Mouse (Mus musculus) gonadal fat pad, adult 2 months (tissue): ENCODE data around the gene Gabbr2. TPM values are rescaled to one million over a fixed set of nuclear protein-coding genes. Genes with fewer than 3 reads are reported as not detected.

ENCODE experiments used
- DNase-seq: peaks from one replicate; pipeline ENCODE4 v3.0.0-alpha.2; 2012; ENCODE audit warnings: low read depth
- polyA plus RNA-seq: library from polyadenylated mRNA; depleted of rRNA; stranded (reverse); fragments of >200 nt; gene quantifications from 2 replicates; pipeline ENCODE4 v1.2.3, GENCODE M21; 2012

The Gabbr2 gene
- polyA plus RNA-seq, 1 experiment: 0.38 TPM

DNA sequence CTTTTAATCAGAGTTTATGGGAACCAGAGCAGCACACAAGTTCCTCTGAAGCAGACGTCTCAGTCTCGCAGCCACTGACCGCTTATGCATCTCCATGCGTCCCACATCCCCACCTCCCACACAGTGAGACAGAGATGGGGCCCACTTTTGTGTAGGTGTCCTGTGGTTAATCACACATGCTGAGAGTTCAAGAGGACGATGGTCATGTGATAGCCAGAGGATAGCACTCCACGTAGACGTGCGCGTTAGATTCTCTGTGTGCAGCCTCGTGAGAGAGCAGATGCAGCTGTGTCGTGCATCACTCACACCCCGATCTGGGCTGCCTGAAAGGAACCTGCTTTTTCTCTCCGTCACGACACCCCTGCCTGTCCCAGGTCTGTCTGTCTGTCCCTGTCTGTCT lies 167.9 kb downstream of the Gabbr2 start:
- DNase-seq: no peak

DNA sequence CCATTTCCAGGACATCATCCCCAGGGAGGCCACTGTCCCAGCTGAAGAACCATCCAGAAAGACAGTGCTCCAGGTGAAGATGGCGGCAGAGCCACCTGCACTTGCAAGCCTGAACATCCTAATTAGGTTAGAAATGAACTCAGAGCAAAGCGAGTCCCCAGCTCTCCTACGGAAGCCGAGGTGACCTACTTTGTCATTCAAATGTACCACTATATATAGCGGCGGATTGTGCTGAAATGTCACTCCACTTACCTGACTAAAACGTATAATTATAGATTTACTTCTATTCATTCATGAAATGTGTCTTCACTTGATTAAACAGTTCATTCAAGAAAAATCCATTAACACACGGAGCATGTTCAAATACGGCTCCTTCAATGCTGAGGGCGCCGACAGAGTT lies 170.0 kb downstream of the Gabbr2 start:
- DNase-seq: no peak

DNA sequence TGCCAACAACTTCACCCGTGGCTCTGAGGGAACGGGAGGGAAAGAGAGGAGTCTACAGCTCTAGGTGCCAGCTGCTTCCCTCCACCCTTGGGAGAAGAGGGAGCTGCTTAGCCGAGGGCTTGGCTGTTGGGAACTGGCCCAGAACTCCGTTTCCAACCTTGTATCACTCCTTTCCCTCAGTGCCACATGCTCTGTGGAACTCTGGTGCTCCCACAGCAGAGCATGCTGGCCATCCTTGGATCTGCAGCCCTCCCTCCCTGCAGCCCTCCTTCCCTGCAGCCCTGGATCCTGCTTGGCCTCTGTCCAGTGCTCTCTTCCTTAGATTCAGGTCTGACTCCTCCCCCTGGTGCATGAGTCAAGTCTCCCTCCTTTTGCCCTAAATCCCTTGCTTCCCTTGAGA lies 176.7 kb downstream of the Gabbr2 start:
- no peak for DNase-seq

DNA sequence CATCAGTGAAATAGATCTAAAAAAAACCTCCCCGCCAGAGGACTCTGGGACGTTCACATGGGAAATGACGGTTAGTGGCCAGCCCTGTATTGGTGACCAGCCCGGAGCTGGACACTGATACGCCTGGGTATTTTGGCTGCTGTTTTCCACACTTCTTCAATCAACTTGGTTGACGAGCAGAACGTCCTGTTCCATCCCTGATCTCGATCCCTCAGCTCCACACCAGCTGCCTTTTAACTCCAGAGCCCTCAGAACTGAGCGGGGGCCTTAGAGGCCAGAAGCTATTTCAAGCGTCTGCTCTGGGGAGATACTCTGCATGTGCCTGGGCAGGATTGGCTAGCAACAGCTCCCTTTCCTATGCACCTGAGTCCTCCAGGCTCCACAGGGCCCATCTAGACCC lies 177.4 kb downstream of the Gabbr2 start:
- no peak for DNase-seq

DNA sequence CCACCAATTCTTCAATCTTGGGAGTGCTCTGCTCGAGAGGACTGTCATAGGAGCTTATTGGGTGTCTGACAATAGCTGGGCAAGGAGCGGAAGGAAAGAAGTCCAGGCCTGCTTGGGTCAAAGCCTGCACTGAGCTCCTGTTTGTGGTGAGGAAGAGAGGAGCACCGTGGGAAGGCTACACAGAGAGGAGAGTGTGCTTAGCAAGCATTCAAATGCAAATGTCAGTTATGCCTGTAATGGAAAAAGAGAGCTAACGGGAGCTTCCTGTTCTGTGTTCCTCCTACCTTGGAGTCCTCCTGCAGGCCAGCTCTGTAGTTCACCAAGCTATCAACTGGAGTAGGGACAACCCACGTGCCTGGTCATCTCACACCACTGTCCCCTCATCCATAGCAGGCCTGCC lies 180.5 kb downstream of the Gabbr2 start:
- DNase-seq: no peak

DNA sequence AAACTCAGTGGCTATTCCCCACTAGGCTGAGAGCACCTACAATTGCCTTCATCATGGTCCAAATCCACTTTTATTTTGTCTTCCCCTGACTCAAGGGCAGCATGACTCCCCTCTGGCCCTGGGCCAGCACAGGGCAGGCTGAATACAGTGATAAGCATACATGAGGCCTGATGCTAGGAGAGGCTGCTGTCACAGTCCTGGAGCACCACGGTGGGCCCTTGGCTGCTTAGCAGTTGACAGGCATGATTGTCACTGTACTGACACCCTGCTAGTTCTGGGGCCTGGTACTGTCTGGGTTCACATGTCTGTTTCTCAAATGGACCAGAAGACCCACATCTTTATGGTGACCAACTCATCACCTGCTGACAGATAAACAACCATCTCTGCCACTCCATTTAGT lies 184.8 kb downstream of the Gabbr2 start:
- DNase-seq: no peak

DNA sequence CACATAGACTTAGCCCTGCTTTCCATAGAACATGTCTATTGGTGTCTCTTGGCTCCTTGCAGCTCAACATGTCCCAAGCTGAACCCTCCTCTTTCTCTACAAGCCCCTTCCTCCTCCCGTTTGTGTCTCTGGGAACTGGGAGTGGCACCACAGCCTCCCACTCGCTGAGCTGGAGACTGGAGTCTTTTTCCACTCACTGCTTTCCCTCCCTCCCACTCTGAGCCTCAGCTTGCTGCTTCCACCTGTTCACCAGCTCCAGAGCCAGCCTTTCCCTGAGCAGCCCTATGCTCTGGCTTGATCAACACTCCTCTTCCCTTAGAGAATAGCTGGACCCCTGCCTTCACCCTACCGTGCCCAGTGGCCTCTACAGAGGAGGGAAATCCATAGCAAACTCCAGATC lies 185.8 kb downstream of the Gabbr2 start:
- DNase-seq: no peak

DNA sequence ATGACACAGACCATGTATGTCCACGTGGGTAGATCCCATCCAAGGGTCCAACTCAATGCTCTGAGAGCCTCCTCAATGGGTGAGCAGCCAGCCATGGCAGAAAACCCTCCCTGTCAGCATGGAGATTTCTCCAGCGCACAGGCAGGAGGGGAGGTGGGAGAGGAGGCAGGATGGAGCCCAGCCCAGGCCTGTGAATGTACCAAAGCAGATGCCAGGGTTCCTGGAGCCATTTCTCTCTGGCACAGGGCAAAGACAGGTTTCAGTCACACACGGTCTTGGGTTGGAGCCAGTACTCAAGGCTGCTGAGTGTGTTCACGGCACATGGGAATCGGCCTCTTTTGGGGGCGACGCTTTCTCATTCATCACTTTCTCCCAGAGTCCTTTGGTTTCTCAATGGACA lies 189.3 kb downstream of the Gabbr2 start:
- DNase-seq: no peak

DNA sequence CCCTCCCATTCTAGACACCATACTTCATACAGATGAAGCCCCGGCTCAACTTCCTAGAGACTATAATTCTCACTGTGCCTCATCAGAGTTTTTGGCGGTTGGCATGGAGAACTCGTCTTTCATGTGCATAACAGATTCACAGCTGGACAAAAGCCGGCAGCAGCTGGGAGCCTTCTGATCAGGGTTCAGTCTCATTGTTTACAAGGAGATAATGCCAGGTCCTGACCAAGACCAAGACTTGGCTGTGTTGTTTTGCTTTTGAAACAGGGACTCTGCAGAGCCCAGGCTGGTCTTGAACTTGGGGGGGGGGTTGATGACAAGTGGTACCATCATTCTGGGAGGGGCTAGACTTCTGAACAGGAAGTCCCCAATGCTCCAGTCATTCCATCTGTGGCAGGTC lies 191.8 kb downstream of the Gabbr2 start:
- DNase-seq: no peak

DNA sequence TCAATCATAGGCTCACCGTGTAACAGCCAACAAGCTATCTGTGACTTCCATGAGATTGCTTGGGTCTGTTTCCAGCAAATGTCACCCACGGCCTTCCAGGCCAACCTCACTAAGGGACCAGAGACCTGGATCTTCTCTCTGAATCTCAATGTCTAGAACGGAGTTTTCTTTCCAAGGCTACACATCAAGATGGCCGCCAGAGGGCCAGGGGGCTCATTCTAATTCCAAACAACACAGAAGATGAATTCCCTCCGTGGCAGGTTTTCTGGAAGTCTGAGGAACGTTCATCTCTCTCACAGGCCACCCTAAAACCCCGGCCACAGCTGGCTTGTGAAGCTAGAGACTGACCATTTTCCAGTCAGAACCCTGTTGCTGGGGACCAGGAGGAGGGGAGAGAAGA lies 196.0 kb downstream of the Gabbr2 start:
- no peak for DNase-seq

DNA sequence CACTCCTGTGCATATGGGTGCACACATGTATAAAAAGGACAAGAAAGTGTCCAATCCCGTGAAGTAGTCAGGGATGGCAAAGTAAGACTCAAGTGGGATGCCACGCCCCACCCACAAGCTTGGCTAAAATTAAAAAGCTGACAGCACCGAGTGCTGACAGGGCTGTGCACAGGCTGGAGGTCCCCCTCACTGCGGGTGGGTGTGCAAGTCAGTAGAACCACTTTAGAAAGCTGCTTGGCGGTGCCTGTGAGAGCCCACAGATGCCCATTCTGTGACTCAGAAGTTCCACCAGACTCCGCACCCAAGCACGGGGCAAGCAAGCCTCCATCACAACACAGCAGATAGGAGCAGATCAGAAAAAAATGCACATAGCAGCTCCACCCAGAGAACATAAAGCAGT lies 197.1 kb downstream of the Gabbr2 start:
- DNase-seq: no peak

DNA sequence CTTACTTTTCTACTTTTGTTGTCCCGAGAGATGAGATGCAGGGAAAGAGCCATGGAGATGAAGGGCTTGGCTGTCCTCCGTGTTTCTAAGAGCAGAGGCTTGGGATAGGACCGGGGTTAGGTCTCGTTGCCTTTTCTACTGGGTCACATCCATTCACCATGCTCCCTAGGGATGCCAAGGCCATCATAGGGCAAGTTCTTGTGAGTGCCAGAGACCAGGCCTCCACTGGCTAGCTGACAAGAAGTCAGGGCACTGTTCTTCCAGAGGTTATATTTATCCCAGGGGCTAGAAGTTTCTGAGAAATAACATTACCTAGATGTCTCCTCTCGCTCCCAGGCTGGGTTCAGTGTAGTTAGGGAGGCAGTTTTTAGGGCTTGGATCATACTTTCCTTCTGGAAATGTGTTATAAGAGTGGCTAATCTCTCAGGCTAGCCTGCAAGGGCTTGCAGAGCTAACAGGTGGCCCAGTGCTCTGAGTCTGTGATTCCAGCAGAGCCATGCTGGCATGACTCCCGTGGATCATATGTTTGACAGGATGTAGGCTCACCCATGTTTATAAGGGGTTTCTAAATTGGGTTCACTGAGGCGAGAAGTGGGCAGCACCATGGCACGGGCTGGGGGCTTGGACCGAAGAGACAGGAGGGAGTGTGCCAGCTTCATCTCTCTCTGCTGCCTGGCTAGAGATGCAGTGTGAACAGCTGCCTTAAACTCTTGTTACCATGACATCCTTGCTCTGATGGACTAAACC lies 199.2 kb downstream of the Gabbr2 start:
- no peak for DNase-seq

DNA sequence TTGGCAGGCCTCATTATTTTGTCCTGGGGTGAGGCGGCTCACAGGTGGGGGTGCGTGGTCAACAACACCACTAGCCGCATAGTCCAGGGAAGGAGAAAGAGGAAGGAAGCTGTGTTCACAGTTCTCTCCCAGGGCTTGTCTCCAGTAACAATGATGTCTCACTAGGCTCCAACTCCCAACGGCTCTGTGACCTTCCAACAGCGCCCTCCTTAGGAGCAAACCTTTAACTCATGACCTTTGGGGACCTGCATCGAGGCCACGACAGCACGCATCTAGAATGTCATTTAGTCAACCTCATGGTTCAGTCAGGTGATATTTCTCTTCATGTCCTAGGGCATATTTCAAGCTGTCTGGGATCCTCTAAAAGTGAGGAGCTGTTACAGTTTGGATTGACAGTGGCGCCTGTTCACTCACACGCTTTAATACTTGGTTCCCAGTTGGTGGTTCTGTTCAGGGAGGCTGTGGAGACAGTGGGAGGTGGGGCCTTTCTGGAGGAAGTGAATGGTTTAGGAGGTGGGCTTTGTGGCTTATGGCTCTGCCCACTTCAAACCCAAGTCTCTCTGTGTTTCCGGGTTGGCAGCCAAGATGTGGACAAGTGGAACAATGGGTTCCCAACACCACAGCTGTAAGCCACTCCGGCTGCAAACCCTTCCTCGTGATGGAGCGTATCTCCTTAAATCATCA lies 200.3 kb downstream of the Gabbr2 start:
- no peak for DNase-seq

DNA sequence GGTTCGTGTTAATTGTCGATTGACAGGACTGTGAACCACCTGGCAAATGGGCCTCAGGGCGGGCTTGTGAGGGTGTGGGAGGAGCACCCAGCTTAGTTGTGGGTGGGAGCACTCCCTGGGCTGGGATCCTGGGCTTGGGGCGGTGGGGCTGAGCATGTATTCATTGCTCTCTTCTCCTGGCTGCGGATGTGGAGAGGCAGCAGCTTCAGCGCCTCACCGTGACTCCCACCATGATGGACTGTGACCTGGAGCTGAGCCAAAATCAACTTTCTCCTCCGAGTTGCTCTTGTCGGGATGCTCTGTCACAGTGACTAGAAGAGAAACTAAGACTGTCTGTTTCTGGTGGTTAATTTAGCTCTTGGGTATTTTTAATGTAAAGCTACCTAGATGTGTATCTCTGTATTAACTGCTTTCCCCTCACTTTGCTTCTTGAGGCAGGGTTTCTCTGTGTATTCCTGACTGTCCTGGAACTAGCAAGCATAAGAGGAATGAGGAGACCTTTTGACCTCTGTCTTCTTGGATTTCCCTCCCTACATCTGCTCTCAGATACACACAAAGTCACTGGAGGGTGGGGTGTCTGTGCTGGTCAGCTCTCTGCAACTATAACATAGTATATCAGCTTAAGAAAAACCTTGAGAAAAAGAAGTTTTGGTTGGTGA lies 200.9 kb downstream of the Gabbr2 start:
- no peak for DNase-seq

DNA sequence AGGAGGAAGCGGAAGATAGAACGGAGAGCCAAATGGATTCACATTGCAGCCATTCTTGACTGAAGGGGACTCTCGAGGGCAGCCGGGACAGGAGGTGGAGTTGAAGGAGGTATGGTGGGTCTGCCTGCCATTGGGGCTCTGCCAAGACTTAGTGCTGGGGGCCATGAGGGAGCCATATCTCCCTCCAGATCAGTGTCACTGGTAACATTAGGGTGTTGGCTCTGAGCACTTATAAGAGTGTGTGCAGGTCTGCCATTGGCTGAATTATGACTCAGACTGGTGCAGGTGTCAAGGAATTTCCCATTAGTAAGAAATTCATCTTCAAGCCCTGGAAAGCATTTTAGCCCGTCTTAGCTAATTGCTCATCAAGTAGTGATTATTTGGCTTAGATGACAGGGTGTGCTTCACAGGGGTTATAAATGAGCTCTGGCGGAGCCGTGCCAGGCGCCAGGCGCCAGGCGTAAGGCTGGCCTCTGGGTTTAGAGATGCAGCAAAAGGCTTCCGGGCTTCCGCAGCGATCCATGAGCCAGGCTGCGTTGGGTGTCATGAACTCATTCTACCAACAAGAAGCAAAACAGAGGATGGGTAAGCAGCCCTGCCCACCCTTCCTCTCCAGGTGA lies 207.1 kb downstream of the Gabbr2 start:
- no peak for DNase-seq

DNA sequence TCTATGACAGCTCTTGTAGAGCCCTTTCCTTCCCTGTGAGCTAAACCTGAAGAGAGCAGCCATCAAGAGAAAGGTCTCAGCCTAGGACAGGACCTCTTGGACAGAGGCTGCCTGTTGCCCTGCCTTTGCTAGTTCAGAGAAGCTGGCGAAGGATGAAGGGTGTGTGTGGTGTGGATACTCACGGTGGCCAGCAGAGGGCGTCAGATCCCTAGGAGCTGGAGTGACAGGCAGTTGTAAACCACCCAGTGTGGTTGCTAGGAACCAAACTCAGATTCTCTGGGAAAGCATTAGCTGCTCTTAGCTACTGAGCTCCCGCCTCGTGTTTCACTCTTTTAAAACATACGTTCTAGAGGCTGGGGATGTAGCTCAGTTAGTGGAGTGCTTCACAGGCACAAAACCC lies 210.6 kb downstream of the Gabbr2 start:
- DNase-seq: no peak

DNA sequence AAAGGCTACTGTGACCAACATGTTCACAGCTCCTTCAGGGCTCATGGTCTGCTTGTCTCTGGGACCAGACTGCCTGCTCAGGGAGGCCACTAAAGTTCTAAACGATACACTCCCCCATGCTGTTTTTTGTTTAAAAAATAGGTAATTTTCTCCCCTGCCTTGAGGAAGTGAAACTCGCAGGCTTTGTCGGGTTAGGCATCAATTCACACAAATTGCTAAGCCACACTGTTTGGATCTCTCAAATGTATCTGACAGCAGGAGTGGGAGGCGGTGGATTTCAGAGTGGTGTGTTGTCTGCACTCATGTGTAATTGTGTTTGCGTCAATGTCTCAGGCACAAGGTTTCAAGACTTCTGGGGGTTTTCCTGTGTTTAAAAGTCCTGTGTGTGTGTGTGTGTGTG lies 215.7 kb downstream of the Gabbr2 start:
- no peak for DNase-seq

DNA sequence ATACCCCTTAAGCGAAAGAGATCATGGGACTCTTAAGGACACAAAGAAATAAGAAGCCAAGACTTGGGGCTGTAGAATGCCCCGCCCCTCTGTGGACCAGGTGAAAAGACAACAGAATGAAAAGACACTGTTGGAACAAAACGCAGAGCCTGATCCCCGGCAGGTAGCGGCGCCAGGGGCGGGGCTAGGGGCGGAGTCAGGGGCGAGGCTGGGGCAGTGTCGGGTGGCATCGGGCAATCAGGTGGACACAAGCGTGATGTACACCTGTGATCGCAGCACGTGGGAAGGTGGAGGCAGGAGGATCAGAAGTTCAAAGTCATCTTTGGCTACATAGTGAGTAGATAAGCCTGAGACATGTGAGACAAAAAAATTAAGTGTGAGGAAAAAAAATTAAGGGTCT lies 217.0 kb downstream of the Gabbr2 start:
- no peak for DNase-seq

DNA sequence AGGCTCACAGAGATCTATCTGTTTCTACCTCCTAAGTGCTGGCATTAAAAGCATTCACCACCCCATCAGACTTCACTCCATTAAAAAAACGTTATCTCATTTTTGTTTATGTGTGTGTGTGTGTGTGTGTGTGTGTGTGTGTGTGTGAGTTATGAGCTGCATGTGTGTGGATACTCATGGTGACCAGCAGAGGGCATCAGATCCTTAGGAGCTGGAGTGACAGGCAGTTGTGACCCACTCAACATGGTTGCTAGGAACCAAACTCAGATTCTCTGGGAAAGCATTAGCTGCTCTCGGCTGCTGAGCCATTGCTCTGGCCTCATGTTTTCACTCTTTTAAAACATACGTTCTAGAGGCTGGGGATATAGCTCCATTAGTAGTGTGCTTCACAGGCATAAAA lies 218.4 kb downstream of the Gabbr2 start:
- DNase-seq: no peak

DNA sequence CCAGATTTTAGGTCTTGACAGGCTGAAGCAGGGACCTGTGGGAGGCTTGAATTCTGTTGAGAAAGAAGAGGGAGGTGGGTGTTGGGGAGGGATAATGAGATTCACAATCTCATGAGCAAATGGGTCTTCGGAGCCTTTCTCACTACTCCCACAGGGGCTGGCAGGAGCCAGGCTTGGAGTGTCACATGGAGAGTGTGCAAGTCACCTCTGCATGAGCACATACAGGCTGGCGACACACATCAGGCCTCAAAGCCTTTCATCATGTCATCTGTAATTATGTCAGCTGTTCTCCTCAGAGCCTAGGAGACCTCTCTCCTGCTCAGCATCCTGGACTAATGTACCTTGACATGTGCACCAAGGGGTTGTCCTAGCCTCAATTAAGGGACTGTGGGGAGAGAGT lies 219.1 kb downstream of the Gabbr2 start:
- DNase-seq: no peak

DNA sequence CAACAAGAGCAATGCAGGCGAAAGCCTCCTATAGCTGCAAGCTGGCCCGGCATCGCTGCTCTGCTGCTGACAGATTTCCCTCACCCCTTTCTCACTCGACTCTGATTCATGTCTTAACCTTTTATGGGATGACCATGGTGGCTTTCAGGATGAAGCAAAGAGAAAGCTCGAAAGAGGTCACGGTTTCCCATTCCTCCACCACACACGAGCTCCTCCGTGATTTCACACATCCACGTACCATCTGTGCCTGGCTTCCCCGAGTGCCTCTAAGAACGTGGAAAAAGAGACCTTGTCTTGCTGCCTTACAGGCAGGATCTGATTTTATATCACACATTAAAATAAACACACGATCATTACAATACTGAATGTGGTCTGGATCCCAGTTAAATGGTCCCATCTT lies 220.6 kb downstream of the Gabbr2 start:
- DNase-seq: no peak

DNA sequence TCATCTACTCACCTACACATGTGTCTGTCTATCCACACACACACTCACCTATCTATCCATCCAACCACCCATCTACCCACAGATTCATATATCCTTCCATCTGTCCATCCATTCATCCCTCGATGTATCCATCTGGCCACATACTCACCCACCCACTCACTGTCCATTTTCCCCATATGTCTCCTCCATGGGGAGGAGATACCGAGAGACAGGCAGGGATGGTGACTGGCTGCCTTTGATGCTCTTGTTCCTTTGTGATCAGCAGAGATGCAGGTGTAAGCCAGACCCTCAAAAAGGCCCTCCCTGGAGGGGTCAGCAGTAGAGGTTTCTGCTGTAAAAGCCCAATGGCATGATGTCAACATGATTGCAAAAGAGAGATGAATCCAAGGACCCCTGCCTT lies 221.0 kb downstream of the Gabbr2 start:
- DNase-seq: no peak

DNA sequence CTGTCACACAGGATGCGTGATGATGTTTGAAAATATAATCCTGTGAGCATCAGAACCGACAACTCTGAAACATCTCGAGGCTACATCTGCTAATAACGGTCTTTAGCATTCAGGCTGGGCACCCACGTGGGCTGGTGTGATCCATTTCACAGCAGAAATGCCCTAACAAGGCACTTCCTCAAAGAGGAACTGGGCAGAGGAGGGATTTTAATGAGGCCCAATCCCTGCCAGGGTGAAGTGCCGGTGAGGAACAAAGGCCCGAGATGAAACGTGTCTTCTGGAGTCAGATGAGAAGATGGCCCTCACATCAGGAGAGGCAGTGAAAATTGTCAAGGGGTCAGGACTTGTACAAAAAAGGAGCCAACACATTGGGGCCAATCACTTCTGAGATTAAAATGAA lies 221.6 kb downstream of the Gabbr2 start:
- no peak for DNase-seq
